Mouse (Mus musculus) hindbrain, embryonic 16.5 days (tissue): ENCODE data around the gene Mgea5. TPM values are rescaled to one million over a fixed set of nuclear protein-coding genes. Genes with fewer than 3 reads are reported as not detected.

ENCODE experiments used
- ATAC-seq: fragments of 200-750 bp; cut with Nextera tagmentation; 2 replicates; pipeline ENCODE4 v1.8.0; 2017; ENCODE audit warnings: moderate TSS enrichment, moderate library complexity
- H3K27ac ChIP-seq: fragments of 300-500 bp; sonication (generic); 2 replicates; pipeline ENCODE4 v1.5.1; 2014; ENCODE audit warnings: low read depth, mild to moderate bottlenecking, control low read depth, low read length, moderate library complexity
- H3K27me3 ChIP-seq: fragments of 300-500 bp; sonication (generic); replicated peaks from 2 replicates; pipeline ENCODE4 v1.6.1; 2014; ENCODE audit warnings: low read length; ENCODE audit not compliant: control insufficient read depth, insufficient read depth
- H3K36me3 ChIP-seq: fragments of 300-500 bp; sonication (generic); 2 replicates; pipeline ENCODE4 v1.6.1; 2014; ENCODE audit warnings: mild to moderate bottlenecking, low read length, moderate library complexity, mixed read lengths; ENCODE audit not compliant: control insufficient read depth, insufficient read depth
- H3K4me1 ChIP-seq: fragments of 300-500 bp; sonication (generic); 2 replicates; pipeline ENCODE4 v1.6.1; 2014; ENCODE audit warnings: low read depth, low read length; ENCODE audit not compliant: control insufficient read depth, insufficient read depth
- H3K4me2 ChIP-seq: fragments of 300-500 bp; sonication (generic); 2 replicates; pipeline ENCODE4 v1.6.1; 2014; ENCODE audit warnings: mild to moderate bottlenecking, low read length, control low read depth, moderate library complexity
- H3K4me3 ChIP-seq: fragments of 300-500 bp; sonication (generic); 2 replicates; pipeline ENCODE4 v1.5.1; 2014; ENCODE audit warnings: mild to moderate bottlenecking, low read length, control low read depth, moderate library complexity
- H3K9ac ChIP-seq: fragments of 300-500 bp; sonication (generic); 2 replicates; pipeline ENCODE4 v1.6.1; 2014; ENCODE audit warnings: low read depth, mild to moderate bottlenecking, control low read depth, low read length, moderate library complexity
- H3K9me3 ChIP-seq: fragments of 300-500 bp; sonication (generic); 2 replicates; pipeline ENCODE4 v1.6.1; 2014; ENCODE audit warnings: mild to moderate bottlenecking, low read length, moderate library complexity; ENCODE audit not compliant: control insufficient read depth
- WGBS: fragments of 180-500 bp; shearing (Covaris S2); extraction: QIAGEN DNeasy Blood & Tissue Kit; methylation state at CpG from one replicate; pipeline ENCODE4 v1.1.7; 2014; 5-methylcytosine and 5-hydroxymethylcytosine counted together
- polyA plus RNA-seq: library from polyadenylated mRNA; unstranded; fragments of >200 nt; fragmentation: Nextera tagmentation; extraction: Ambion mirVana; gene quantifications from 2 replicates; pipeline ENCODE4 v1.2.1, GENCODE M21; 2015

Mgea5 gene
- polyA plus RNA-seq, 1 experiment from 2014 or later: 63.7 TPM

DNA sequence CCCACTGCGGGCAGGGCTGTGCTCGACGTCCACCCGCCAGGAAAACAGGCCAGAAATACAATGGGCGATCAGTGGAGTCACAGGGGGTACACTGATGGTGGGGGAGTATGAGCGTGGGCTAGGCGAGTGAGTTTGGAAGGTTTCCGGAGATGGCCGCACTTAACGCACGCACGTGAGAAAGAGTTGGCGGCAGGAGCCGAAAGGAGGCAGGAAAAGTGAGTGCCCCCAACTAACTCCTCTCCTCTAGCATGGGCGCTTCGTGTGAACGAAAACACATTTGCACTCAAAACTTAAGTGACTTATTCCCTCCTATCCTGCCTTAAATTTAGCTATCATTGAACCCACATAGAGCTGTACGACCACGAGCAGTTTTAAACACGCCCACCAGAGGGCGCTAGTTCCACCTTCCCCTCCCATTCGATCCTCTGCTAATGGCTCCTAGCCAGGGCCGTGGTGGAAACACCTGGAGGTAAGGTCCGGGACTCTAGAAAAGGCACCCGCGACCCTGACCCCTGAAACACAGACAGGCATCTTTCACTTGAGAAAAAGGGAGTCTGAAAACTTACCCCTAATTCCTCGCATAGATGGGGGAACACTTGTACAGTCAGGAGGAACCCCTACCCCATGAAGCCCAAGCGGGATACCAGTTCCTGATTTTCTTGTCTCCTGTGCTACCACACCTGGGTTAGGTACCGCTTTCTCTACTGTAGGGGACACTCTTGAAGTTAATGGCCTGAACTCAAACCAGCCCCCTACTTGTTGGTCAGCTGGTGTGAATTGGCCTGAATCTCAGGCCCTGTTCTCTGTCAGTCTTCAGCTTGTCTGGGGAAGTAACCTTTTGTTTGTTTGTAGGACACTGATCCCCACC is 37.2 kb downstream of the Mgea5 start:
- no peaks in the 10 kb centered on the region for H3K36me3 ChIP-seq
- ATAC-seq: 0 out of 2 replicates have a peak, but pooled peaks have one; percentile 1
- no peak overlapping the region for H3K27ac ChIP-seq
- 10% methylated on average over 29 of the region's 29 CpGs for WGBS
- no peak overlapping the region for H3K9ac ChIP-seq
- peaks cover 26% of the 10 kb centered on the region for H3K4me1 ChIP-seq
- no peak overlapping the region for H3K4me3 ChIP-seq
- no peaks in the 10 kb centered on the region for H3K9me3 ChIP-seq
- no peak overlapping the region for H3K4me2 ChIP-seq
- peaks cover 48% of the 10 kb centered on the region for H3K27me3 ChIP-seq

- Histone ChIP-seq H3K9ac (no peak overlapping the region), H3K4me2 (no peak overlapping the region), H3K4me1 (peaks cover 26% of the 10 kb centered on the region), H3K9me3 (no peaks in the 10 kb centered on the region), H3K27me3 (peaks cover 55% of the 10 kb centered on the region), H3K4me3 (no peak overlapping the region), H3K27ac (no peak overlapping the region), H3K36me3 (no peaks in the 10 kb centered on the region)
- 5% methylated on average over 32 of the region's 32 CpGs for WGBS
- no peak for ATAC-seq
Observed at GRCm38 (mm10) chr19:45745344-45746152, 38.1 kb downstream of the Mgea5 start.

DNA sequence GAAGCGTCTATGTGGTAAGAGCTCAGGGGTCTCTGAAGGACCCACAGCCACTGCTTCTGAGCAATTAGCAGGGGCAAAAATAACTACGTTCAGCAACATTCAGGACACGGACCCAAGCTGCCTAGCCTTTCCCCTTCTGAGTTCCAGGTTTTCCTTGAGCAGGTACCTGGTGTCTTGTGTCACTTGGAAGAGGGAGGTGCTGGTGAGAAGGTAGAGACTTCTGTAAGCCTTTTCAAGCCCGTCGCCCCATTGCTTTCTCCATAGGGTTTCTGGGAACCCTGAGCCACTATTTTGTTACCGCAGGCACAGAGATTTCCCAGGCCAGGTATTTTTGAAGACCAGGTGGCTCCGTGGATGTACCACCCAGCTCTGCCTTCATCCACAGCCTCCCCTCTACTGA is 40.0 kb downstream of the Mgea5 start:
- Histone ChIP-seq H3K27ac (no peak overlapping the region), H3K4me3 (no peak overlapping the region), H3K9ac (no peak overlapping the region), H3K4me1 (peaks cover 24% of the 10 kb centered on the region), H3K4me2 (no peak overlapping the region), H3K9me3 (no peaks in the 10 kb centered on the region), H3K36me3 (no peaks in the 10 kb centered on the region), H3K27me3 (peaks cover 72% of the 10 kb centered on the region)
- ATAC-seq: no peak
- 21% methylated on average over 7 of the region's 7 CpGs for WGBS

DNA sequence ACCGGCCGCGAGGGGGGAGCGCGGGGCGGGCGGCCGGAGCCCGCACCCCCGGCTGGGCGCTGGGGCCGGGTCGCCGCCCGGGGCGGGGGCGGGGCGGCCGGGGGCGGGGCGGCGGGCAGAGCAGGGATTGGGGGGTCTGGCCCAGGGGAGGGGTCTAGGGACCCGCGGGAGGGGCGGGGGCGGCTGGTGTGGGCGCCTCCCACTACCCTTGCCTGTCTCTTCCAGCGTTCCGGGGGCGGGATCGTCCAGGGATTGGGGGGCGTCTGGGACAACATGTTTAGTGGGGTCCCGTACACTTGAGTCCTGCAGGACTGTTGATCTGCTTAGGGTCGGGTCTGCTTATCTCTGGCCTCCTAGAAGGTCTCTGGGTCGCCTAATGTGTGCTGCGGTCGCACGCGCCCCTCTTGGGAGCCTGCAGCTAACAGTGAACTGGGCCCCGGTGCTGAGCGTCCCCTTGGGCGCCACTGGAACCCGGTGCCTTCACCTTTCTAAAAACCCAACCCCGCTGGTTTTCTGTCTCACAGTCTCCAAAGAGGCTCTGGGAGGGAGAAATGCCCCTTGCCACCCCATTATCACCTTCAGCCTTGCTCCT is 40.6 kb downstream of the Mgea5 start:
- ATAC-seq: no peak
- Histone ChIP-seq H3K27me3 (peaks cover 76% of the 10 kb centered on the region), H3K36me3 (no peaks in the 10 kb centered on the region), H3K9me3 (no peaks in the 10 kb centered on the region), H3K4me1 (peaks cover 19% of the 10 kb centered on the region), H3K27ac (no peak overlapping the region), H3K4me3 (peak overlapping the region; percentile 45), H3K4me2 (peak overlapping the region; percentile 80), H3K9ac (peak overlapping the region; percentile 53; the same call in 1 of the 2 replicates)
- WGBS: 2% methylated on average over 22 of the region's 44 CpGs

- no peaks in the 10 kb centered on the region for H3K9me3 ChIP-seq
- H3K27ac ChIP-seq: no peak within 1 kb of the TSS
- peak within 1 kb of the TSS; percentile 45 for H3K4me3 ChIP-seq
- H3K27me3 ChIP-seq: peaks cover 82% of the 10 kb centered on the region
- H3K4me2 ChIP-seq: peak within 1 kb of the TSS; percentile 80
- peaks cover 17% of the 10 kb centered on the region for H3K4me1 ChIP-seq
- peak within 1 kb of the TSS; percentile 53 for H3K9ac ChIP-seq
- WGBS: under 1% methylated on average over 55 of the region's 68 CpGs
- no peak for ATAC-seq
- H3K36me3 ChIP-seq: no peaks in the 10 kb centered on the region
Observed at GRCm38 (mm10) chr19:45742218-45742983, 41.2 kb downstream of the Mgea5 start, which contains the start of gene Fgf8. Gene Fgf8, minus strand, starts transcription at chr19:45742915.

DNA sequence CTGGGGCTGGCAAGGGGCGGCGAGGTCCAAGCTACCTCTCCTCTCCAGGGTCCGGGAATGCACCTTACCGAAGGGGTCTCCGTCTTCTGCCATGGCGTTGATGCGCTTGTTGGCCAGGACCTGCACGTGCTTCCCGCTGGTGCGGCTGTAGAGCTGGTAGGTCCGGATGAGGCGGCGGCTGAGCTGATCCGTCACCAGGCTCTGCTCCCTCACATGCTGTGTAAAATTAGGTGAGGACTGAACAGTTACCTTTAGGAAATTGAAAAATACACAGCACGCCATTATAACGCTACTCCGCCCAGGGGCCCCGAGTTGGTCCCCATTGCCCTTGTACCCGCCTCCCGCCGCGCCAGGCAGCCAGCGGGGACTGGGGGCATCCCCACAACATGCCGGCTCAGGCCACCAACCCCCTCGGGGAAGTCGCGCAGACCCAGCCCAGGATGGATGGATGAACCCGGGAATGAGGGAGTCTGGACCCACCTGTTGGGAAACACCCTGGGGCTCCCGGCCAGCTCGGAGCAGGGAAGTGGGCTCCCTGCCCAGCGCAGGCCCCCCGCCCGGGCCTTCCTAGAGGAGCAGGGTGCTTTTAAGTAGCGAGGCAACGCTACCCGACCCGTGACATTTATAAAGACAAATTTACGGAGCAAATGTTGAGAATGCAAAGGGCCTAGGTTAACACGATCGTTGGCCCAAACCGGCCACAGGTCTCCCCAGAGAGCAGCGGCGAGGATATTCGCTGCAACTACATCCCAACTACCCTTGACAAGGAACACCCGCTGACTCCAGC is 42.0 kb downstream of the Mgea5 start:
- Histone ChIP-seq H3K4me2 (peak overlapping the region; percentile 80; the same call in 1 of the 2 replicates), H3K9ac (no peak overlapping the region), H3K4me1 (peaks cover 22% of the 10 kb centered on the region), H3K27ac (no peak overlapping the region), H3K9me3 (no peaks in the 10 kb centered on the region), H3K27me3 (peaks cover 83% of the 10 kb centered on the region), H3K4me3 (peak overlapping the region; percentile 45), H3K36me3 (no peaks in the 10 kb centered on the region)
- no peak for ATAC-seq
- WGBS: 1% methylated on average over 45 of the region's 45 CpGs

GRCm38 (mm10) chr19:45740817-45741216 is 42.8 kb downstream of the Mgea5 start:
- H3K4me2 ChIP-seq: no peak overlapping the region
- 1% methylated on average over 7 of the region's 7 CpGs for WGBS
- no peak overlapping the region for H3K27ac ChIP-seq
- no peak overlapping the region for H3K4me3 ChIP-seq
- no peak overlapping the region for H3K9ac ChIP-seq
- no peaks in the 10 kb centered on the region for H3K36me3 ChIP-seq
- ATAC-seq: no peak
- H3K4me1 ChIP-seq: peaks cover 22% of the 10 kb centered on the region
- peaks cover 83% of the 10 kb centered on the region for H3K27me3 ChIP-seq
- H3K9me3 ChIP-seq: no peaks in the 10 kb centered on the region

GRCm38 (mm10) chr19:45740233-45740632 is 43.4 kb downstream of the Mgea5 start:
- Histone ChIP-seq H3K4me2 (no peak overlapping the region), H3K9me3 (no peaks in the 10 kb centered on the region), H3K4me3 (no peak overlapping the region), H3K27me3 (peaks cover 83% of the 10 kb centered on the region), H3K36me3 (no peaks in the 10 kb centered on the region), H3K4me1 (peaks cover 22% of the 10 kb centered on the region), H3K9ac (no peak overlapping the region), H3K27ac (no peak overlapping the region)
- ATAC-seq: no peak
- 6% methylated on average over 13 of the region's 13 CpGs for WGBS
